Mouse (Mus musculus): ENCODE measurements around the gene Rapgef2. TPM values are rescaled to one million over a fixed set of nuclear protein-coding genes. Genes with fewer than 3 reads are reported as not detected.

Rapgef2 gene
- polyA plus RNA-seq (2017; shearing (Covaris generic)), result 2.6 TPM

GRCm38 (mm10) chr3:79286376-79287107, at the start of gene Rapgef2:
Gene Rapgef2 (minus strand): TSS chr3:79286517.

Other genes with a start within 250 kb of the Rapgef2 start
- not detected for gene Gm17359, start 50.1 kb upstream of the Rapgef2 start, polyA plus RNA-seq (2017; shearing (Covaris generic))